20 mouse cellular contexts compared by ENCODE assay signal in the genomic region with DNA sequence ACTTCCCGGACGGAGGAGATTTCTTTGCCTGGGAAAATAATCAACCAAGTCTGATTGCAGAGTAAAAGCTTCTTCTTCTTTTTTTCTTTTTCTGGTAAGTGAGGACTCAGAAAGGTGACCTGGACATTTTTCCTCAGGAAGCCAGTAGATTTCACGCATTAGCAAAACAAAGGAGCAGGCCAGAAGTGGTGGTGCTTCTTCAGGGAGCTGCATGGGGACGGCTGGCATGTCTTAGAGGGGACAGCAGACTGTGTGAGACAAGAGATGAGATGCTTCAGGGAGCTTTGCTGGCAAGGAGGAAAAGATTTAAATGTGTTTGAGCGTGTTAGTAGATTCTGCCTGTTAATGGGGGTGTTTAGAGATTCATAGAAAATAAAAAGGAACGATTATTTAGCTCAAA.
DNase-seq lines count a peak whose midpoint lies in the region; ATAC-seq and TF ChIP-seq lines count a peak whose summit lies in the region.
"Had no signal": no experiment of that assay in that cellular context is flagged by ENCODE, and none has a peak within 500 bp of the region (broad histone marks: within the 10 kb centered on the region; RNA-seq: fewer than 3 reads in every experiment).

No protein-coding gene starts in this region.

- H3K4me2 ChIP-seq in heart, embryonic 13.5 days, result peak overlapping the region; percentile 16; the same call in 1 of the 2 replicates
- H3K4me2 ChIP-seq in kidney, postnatal 0 days (ENCODE audit: low read length), result peak overlapping the region; percentile 21; the same call in 1 of the 2 replicates
- no peak overlapping the region for H3K4me2 ChIP-seq in kidney, embryonic 14.5 days (replicated peaks; ENCODE audit: low read depth, low read length)
- peak overlapping the region; percentile 15; the same call in 1 of the 2 replicates for H3K4me2 ChIP-seq in midbrain, postnatal 0 days (ENCODE audit: low read depth, low read length, poor library complexity, severe bottlenecking)
- no peak overlapping the region for H3K4me2 ChIP-seq in midbrain, embryonic 11.5 days
- H3K4me2 ChIP-seq: embryonic facial prominence, embryonic 12.5 days; forebrain, embryonic 15.5 days; neural tube, embryonic 13.5 days had no signal

- H3K27me3 ChIP-seq in heart, embryonic 13.5 days (replicated peaks), result no peaks in the 10 kb centered on the region
- no peaks in the 10 kb centered on the region for H3K27me3 ChIP-seq in heart, embryonic 10.5 days (ENCODE audit: insufficient read depth, poor library complexity, severe bottlenecking)
- H3K27me3 ChIP-seq in kidney, postnatal 0 days (ENCODE audit: insufficient read depth, low read length), result no peaks in the 10 kb centered on the region
- no peaks in the 10 kb centered on the region for H3K27me3 ChIP-seq in kidney, embryonic 14.5 days (ENCODE audit: control insufficient read depth, insufficient read depth, low read length)
- H3K27me3 ChIP-seq in midbrain, postnatal 0 days (ENCODE audit: insufficient read depth, low read length), result no peaks in the 10 kb centered on the region
- H3K27me3 ChIP-seq in midbrain, embryonic 11.5 days (ENCODE audit: control insufficient read depth, insufficient read depth, low read length), result no peaks in the 10 kb centered on the region
- H3K27me3 ChIP-seq: embryonic facial prominence, embryonic 12.5 days; forebrain, embryonic 15.5 days; neural tube, embryonic 13.5 days; Patski had no signal

- 68% methylated on average over 6 of the region's 6 CpGs for WGBS in heart, embryonic 13.5 days
- WGBS in heart, embryonic 10.5 days, result 66% methylated on average over 6 of the region's 6 CpGs
- 68% methylated on average over 6 of the region's 6 CpGs for WGBS in kidney, postnatal 0 days
- WGBS in kidney, embryonic 14.5 days, result 67% methylated on average over 6 of the region's 6 CpGs
- WGBS in midbrain, postnatal 0 days, result 42% methylated on average over 6 of the region's 6 CpGs
- WGBS in midbrain, embryonic 11.5 days, result 55% methylated on average over 6 of the region's 6 CpGs

- no peak for DNase-seq in heart, embryonic 10.5 days (ENCODE audit: low spot score)
- DNase-seq in kidney, postnatal 0 days (ENCODE audit: low spot score), result no peak
- DNase-seq in midbrain, postnatal 0 days (ENCODE audit: low spot score), result no peak
- DNase-seq in midbrain, embryonic 11.5 days (ENCODE audit: low spot score, missing footprints), result no peak
- no peak for DNase-seq in right cerebral cortex, postnatal 4 days
- no peak for DNase-seq in layer of hippocampus, adult 9-10 months (ENCODE audit: low spot score)
- DNase-seq: cerebellum, adult 9-11 months; gastrocnemius, postnatal 36 days; left cerebral cortex, postnatal 4 days; liver; lung, postnatal 36 days; right cerebral cortex, adult 18-20 months; thymus, postnatal 14 days had no signal

- no peak overlapping the region for H3K27ac ChIP-seq in heart, embryonic 13.5 days (replicated peaks)
- no peak overlapping the region for H3K27ac ChIP-seq in heart, embryonic 10.5 days
- H3K27ac ChIP-seq in kidney, postnatal 0 days, result no peak overlapping the region
- H3K27ac ChIP-seq in kidney, embryonic 14.5 days (ENCODE audit: low read depth, low read length), result no peak overlapping the region
- H3K27ac ChIP-seq in midbrain, postnatal 0 days (ENCODE audit: low read depth, low read length), result no peak overlapping the region
- no peak overlapping the region for H3K27ac ChIP-seq in midbrain, embryonic 11.5 days (ENCODE audit: low read depth, low read length)
- H3K27ac ChIP-seq: embryonic facial prominence, embryonic 12.5 days; forebrain, embryonic 15.5 days; neural tube, embryonic 13.5 days had no signal

- H3K9ac ChIP-seq in heart, embryonic 13.5 days, result no peak overlapping the region
- H3K9ac ChIP-seq in kidney, postnatal 0 days (ENCODE audit: low read depth, low read length), result no peak overlapping the region
- no peak overlapping the region for H3K9ac ChIP-seq in kidney, embryonic 14.5 days (ENCODE audit: low read depth, low read length)
- no peak overlapping the region; the same call in 1 of the 2 replicates for H3K9ac ChIP-seq in midbrain, postnatal 0 days (replicated peaks; ENCODE audit: low read length, poor library complexity, severe bottlenecking)
- H3K9ac ChIP-seq in midbrain, embryonic 11.5 days (ENCODE audit: low read length), result no peak overlapping the region
- H3K9ac ChIP-seq: embryonic facial prominence, embryonic 12.5 days; forebrain, embryonic 15.5 days; neural tube, embryonic 13.5 days had no signal

- no peak for ATAC-seq in heart, embryonic 13.5 days (ENCODE audit: extremely low read depth, insufficient number of reproducible peaks, low FRiP score, low TSS enrichment)
- no peak for ATAC-seq in kidney, postnatal 0 days (replicated peaks; ENCODE audit: low FRiP score, low read depth)
- ATAC-seq in kidney, embryonic 14.5 days (ENCODE audit: low FRiP score, low TSS enrichment), result no peak
- no peak for ATAC-seq in midbrain, postnatal 0 days (ENCODE audit: low FRiP score)
- no peak for ATAC-seq in midbrain, embryonic 11.5 days (ENCODE audit: low FRiP score)
- ATAC-seq: forebrain, embryonic 15.5 days; intestine, postnatal 0 days; Patski had no signal

- no peak for TF ChIP-seq CTCF in kidney, postnatal 0 days (IDR thresholded peaks at IDR 0.05; ENCODE audit: low read depth)
- no peak for TF ChIP-seq CTCF in midbrain, postnatal 0 days (IDR thresholded peaks at IDR 0.05)

- H3K4me1 ChIP-seq in heart, embryonic 13.5 days, result no peaks in the 10 kb centered on the region
- H3K4me1 ChIP-seq in heart, embryonic 10.5 days, result no peaks in the 10 kb centered on the region
- H3K4me1 ChIP-seq in kidney, postnatal 0 days (replicated peaks; ENCODE audit: insufficient read depth, low read length), result no peaks in the 10 kb centered on the region
- no peaks in the 10 kb centered on the region for H3K4me1 ChIP-seq in kidney, embryonic 14.5 days (ENCODE audit: control insufficient read depth, insufficient read depth, low read length)
- H3K4me1 ChIP-seq in midbrain, postnatal 0 days (ENCODE audit: insufficient read depth, low read length), result peaks cover 5% of the 10 kb centered on the region; the same call in 1 of the 2 replicates
- no peaks in the 10 kb centered on the region; the same call in 1 of the 2 replicates for H3K4me1 ChIP-seq in midbrain, embryonic 11.5 days (ENCODE audit: control insufficient read depth, insufficient read depth, low read length)
- H3K4me1 ChIP-seq: embryonic facial prominence, embryonic 12.5 days; neural tube, embryonic 13.5 days had no signal

- no peaks in the 10 kb centered on the region for H3K36me3 ChIP-seq in heart, embryonic 13.5 days
- H3K36me3 ChIP-seq in heart, embryonic 10.5 days, result no peaks in the 10 kb centered on the region
- H3K36me3 ChIP-seq in kidney, postnatal 0 days (ENCODE audit: insufficient read depth, low read length), result no peaks in the 10 kb centered on the region
- H3K36me3 ChIP-seq in kidney, embryonic 14.5 days (ENCODE audit: control insufficient read depth, insufficient read depth, low read length), result no peaks in the 10 kb centered on the region
- no peaks in the 10 kb centered on the region for H3K36me3 ChIP-seq in midbrain, postnatal 0 days (ENCODE audit: insufficient read depth, low read length)
- H3K36me3 ChIP-seq in midbrain, embryonic 11.5 days (ENCODE audit: control insufficient read depth, insufficient read depth, low read length), result no peaks in the 10 kb centered on the region
- H3K36me3 ChIP-seq: embryonic facial prominence, embryonic 12.5 days; forebrain, embryonic 15.5 days; neural tube, embryonic 13.5 days had no signal

- no peaks in the 10 kb centered on the region for H3K9me3 ChIP-seq in heart, embryonic 13.5 days
- H3K9me3 ChIP-seq in heart, embryonic 10.5 days, result no peaks in the 10 kb centered on the region
- H3K9me3 ChIP-seq in kidney, postnatal 0 days (replicated peaks; ENCODE audit: low read length), result no peaks in the 10 kb centered on the region
- no peaks in the 10 kb centered on the region for H3K9me3 ChIP-seq in kidney, embryonic 14.5 days (ENCODE audit: control insufficient read depth, low read length)
- H3K9me3 ChIP-seq in midbrain, postnatal 0 days (ENCODE audit: low read length), result no peaks in the 10 kb centered on the region
- H3K9me3 ChIP-seq in midbrain, embryonic 11.5 days (ENCODE audit: control insufficient read depth, low read length), result no peaks in the 10 kb centered on the region
- H3K9me3 ChIP-seq: embryonic facial prominence, embryonic 12.5 days; forebrain, embryonic 15.5 days; neural tube, embryonic 13.5 days had no signal

- H3K4me3 ChIP-seq in heart, embryonic 13.5 days, result no peak overlapping the region
- no peak overlapping the region for H3K4me3 ChIP-seq in heart, embryonic 10.5 days
- H3K4me3 ChIP-seq in kidney, postnatal 0 days (replicated peaks; ENCODE audit: low read depth, low read length), result no peak overlapping the region
- no peak overlapping the region for H3K4me3 ChIP-seq in kidney, embryonic 14.5 days (ENCODE audit: low read length)
- H3K4me3 ChIP-seq in midbrain, postnatal 0 days (ENCODE audit: low read depth, low read length), result no peak overlapping the region
- H3K4me3 ChIP-seq in midbrain, embryonic 11.5 days (ENCODE audit: low read depth, low read length), result no peak overlapping the region
- H3K4me3 ChIP-seq: embryonic facial prominence, embryonic 12.5 days; forebrain, embryonic 15.5 days; neural tube, embryonic 13.5 days had no signal

Comparison
In these comparisons a context has a peak if more than half of its experiments do, and no peak if none do; other contexts are left out.
1. H3K4me2 ChIP-seq: peak in heart, embryonic 13.5 days (single experiment), kidney, postnatal 0 days (single experiment) and midbrain, postnatal 0 days (single experiment); none in kidney, embryonic 14.5 days (single experiment) and midbrain, embryonic 11.5 days (single experiment).